Mouse (Mus musculus) megakaryocyte, adult 5-6 weeks (primary cell): ENCODE data around the gene Dars. TPM values are rescaled to one million over a fixed set of nuclear protein-coding genes. Genes with fewer than 3 reads are reported as not detected.
A peak's percentile ranks its signal among the peaks of the same experiment; 100 is the strongest.

Experiments used
- ATAC-seq: 2 replicates; pipeline ENCODE4 v1.8.0; 2016; ENCODE audit warnings: mild to moderate bottlenecking, inconsistent platforms; ENCODE audit not compliant: poor library complexity, severe bottlenecking
- total RNA-seq, 2 experiments: library from RNA; stranded (forward) in 1 of 2; stranded (reverse) in 1 of 2; fragments of 153-499, 151-499 nt in 1 of 2; fragments of 221-1000, 200-1000 nt in 1 of 2; gene quantifications; 2 replicates each; pipeline versions ENCODE4 v1.2.3 to v1.2.4; 2015 to 2017

Dars gene
- total RNA-seq, 2 experiments from 2014 or later = 106 to 150 TPM

- ATAC-seq = no peak
Observed at GRCm38 (mm10) chr1:128424928-128425327, 7.8 kb upstream of the Dars start.

GRCm38 (mm10) chr1:128417533-128417888 lies 343 bp upstream of the Dars start:
- peak; percentile 17 for ATAC-seq

GRCm38 (mm10) chr1:128411141-128411540 lies 6.0 kb downstream of the Dars start:
- no peak for ATAC-seq

- ATAC-seq = no peak
Observed at GRCm38 (mm10) chr1:128406846-128407245, 10.3 kb downstream of the Dars start.

GRCm38 (mm10) chr1:128405675-128406074 lies 11.5 kb downstream of the Dars start:
- ATAC-seq = no peak

- ATAC-seq = no peak
Observed at GRCm38 (mm10) chr1:128405041-128405481, 12.1 kb downstream of the Dars start.

GRCm38 (mm10) chr1:128400926-128401325 lies 16.2 kb downstream of the Dars start:
- ATAC-seq = no peak

GRCm38 (mm10) chr1:128399941-128400915 lies 16.9 kb downstream of the Dars start:
- ATAC-seq = no peak

GRCm38 (mm10) chr1:128398738-128399445 lies 18.3 kb downstream of the Dars start:
- ATAC-seq = no peak

GRCm38 (mm10) chr1:128394657-128395056 lies 22.5 kb downstream of the Dars start:
- ATAC-seq = no peak

- no peak for ATAC-seq
Observed at GRCm38 (mm10) chr1:128392382-128392781, 24.8 kb downstream of the Dars start.

GRCm38 (mm10) chr1:128386487-128386886 lies 30.7 kb downstream of the Dars start:
- ATAC-seq = peak; percentile 99

- no peak for ATAC-seq
Observed at GRCm38 (mm10) chr1:128376841-128377240, 40.3 kb downstream of the Dars start.

GRCm38 (mm10) chr1:128372143-128372860 lies 44.9 kb downstream of the Dars start:
- ATAC-seq = peak; percentile 43; the same call in 1 of the 2 replicates

GRCm38 (mm10) chr1:128368732-128369441 lies 48.3 kb downstream of the Dars start:
- ATAC-seq = peak; percentile 92

GRCm38 (mm10) chr1:128360601-128361000 lies 56.6 kb downstream of the Dars start:
- ATAC-seq = no peak

- ATAC-seq = peak; percentile 96
Observed at GRCm38 (mm10) chr1:128359554-128360376, 57.4 kb downstream of the Dars start, which contains the start of gene Mcm6. TSS of gene Mcm6 (minus strand) at chr1:128359664.

GRCm38 (mm10) chr1:128358916-128359553 lies 58.1 kb downstream of the Dars start:
- peak; percentile 26 for ATAC-seq

- ATAC-seq = no peak
Observed at GRCm38 (mm10) chr1:128358276-128358675, 58.9 kb downstream of the Dars start.
